Mouse (Mus musculus) mesoderm, embryonic 11.5 days (tissue): ENCODE data around the gene Ceacam12.
"Not testable (repeated sequence)": the region's sequence is repeated elsewhere in the genome, so short reads cannot be mapped to it uniquely, and the experiment has no call there.

ENCODE experiments used
- DNase-seq: peaks from one replicate; pipeline ENCODE4 v3.0.0-alpha.2; 2012; ENCODE audit warnings: low read depth, low spot score

The Ceacam12 gene

GRCm38 (mm10) chr7:18065629-18066028 is at the start of gene Ceacam12:
Gene Ceacam12, plus strand, starts transcription at chr7:18065929.
- DNase-seq: no peak

DNA sequence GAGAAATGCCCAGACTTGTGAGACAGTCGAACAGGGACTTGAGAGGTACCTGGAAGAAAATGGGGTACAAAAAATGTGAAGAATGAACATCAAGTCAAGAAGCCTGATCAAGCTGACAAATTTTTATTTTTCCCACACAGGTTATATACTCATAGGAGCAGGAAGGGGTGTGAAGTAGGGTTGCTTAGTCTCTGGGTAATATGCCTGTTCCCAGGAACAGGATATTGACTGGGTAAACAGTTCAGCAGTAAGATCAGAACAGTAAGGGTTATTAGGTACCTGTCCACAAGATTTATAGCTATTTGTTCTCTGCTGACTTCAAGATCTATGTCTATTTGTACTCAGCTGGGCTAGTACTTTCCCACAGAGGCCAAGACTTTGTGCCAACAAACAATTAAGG is 8.1 kb downstream of the Ceacam12 start:
- not testable (repeated sequence) for DNase-seq

DNA sequence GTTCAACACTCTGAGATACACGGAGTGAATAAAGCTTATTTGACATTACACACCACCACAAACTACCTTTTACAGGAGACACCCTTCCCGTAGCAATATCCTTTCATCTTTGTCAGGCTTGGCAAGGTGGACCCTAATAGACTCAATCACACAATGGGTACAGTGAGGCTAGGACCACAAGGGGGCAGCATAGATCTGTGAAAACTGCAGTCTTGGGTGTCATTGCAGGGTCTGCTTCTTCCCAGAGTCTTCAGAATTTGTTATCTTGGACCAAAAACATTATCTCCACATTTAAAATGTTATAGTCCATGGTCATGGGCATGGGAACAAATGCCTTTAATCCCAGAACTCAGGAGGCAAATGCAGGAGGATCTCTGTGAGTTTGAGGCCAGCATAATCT is 35.1 kb downstream of the Ceacam12 start:
- no peak for DNase-seq
